Mouse (Mus musculus): ENCODE measurements around the gene Tert. TPM values are rescaled to one million over a fixed set of nuclear protein-coding genes. Genes with fewer than 3 reads are reported as not detected.

Gene Tert
- polyA plus RNA-seq, 1 experiment from 2014 or later: 6.6 TPM

DNA sequence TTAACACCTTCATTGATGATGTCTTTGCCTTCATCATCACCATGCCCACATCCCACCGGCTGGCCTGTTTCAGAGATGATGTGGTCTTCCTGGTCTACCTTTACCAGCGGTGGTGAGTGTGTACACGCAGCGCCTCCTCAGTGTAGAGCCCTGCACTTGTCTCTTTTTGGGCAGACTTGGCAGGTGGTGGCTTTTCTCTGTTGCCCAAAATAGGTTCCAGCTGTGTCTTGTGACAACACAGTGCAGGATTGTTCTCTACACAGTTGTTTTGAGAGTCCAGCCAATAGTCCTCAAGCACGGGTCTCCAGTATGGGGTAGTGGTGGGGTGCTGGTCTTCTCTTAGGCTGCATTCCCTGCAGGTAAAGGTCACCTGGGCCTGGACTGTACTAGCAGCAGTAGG lies 8.3 kb upstream of the Tert start:
- no peaks in the 10 kb centered on the region for H3K4me1 ChIP-seq (ENCODE audit: insufficient read depth, low read length)
- H3K9ac ChIP-seq (replicated peaks; ENCODE audit: low read length): no peak overlapping the region
- no peak for ATAC-seq (ENCODE audit: low FRiP score, low TSS enrichment)
- H3K4me3 ChIP-seq (ENCODE audit: low read length): no peak overlapping the region
- H3K9me3 ChIP-seq (ENCODE audit: low read length): no peaks in the 10 kb centered on the region
- H3K27me3 ChIP-seq (ENCODE audit: insufficient read depth, low read length): no peaks in the 10 kb centered on the region
- H3K4me2 ChIP-seq (replicated peaks; ENCODE audit: low read depth, low read length): no peak overlapping the region
- WGBS: 91% methylated on average over 5 of the region's 5 CpGs
- H3K27ac ChIP-seq (ENCODE audit: low read length): no peak overlapping the region
- H3K36me3 ChIP-seq (ENCODE audit: insufficient read depth, low read length): peaks cover 66% of the 10 kb centered on the region

DNA sequence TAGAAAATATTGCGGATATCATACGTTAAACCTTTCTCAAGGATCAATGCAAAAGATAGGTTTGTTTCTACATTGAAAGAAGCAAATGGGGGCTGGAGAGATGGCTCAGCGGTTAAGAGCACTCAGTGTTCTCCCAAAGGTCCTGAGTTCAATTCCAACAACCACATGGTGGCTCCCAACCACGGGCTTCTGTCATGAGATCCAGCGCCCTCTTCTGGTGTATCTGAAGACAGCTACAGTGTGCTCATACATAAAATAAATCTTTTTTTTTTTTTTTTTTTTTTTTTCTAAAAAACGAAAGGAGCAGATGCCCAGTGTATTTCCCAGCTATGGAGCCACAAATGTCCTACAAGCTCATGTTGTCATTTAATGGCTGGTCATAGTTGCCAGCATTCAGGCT lies 6.1 kb upstream of the Tert start:
- ATAC-seq (ENCODE audit: low FRiP score, low TSS enrichment): no peak
- H3K4me2 ChIP-seq (replicated peaks; ENCODE audit: low read depth, low read length): no peak overlapping the region

DNA sequence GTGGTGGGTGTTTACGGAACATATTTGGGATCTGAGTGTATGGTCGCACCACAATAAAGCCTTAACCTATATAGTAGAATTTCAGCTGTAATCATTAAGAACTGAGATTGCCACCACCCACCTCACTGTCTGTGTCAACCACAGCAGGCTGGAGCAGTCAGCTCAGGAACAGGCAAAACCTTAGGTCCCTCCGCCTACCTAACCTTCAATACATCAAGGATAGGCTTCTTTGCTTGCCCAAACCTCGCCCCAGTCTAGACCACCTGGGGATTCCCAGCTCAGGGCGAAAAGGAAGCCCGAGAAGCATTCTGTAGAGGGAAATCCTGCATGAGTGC lies 334 bp upstream of the Tert start:
- Histone ChIP-seq H3K27me3 (ENCODE audit: insufficient read depth, low read length) (no peaks in the 10 kb centered on the region), H3K4me1 (ENCODE audit: insufficient read depth, low read length) (peaks cover 14% of the 10 kb centered on the region), H3K9ac (replicated peaks; ENCODE audit: low read length) (peak overlapping the region; percentile 62), H3K27ac (ENCODE audit: low read length) (no peak overlapping the region), H3K36me3 (ENCODE audit: insufficient read depth, low read length) (no peaks in the 10 kb centered on the region; the same call in 1 of the 2 replicates), H3K4me3 (ENCODE audit: low read length) (peak overlapping the region; percentile 47), H3K4me2 (replicated peaks; ENCODE audit: low read depth, low read length) (peak overlapping the region; percentile 97), H3K9me3 (ENCODE audit: low read length) (no peaks in the 10 kb centered on the region)
- 46% methylated on average over 6 of the region's 6 CpGs for WGBS
- no peak; the same call in 1 of the 2 replicates for ATAC-seq (ENCODE audit: low FRiP score, low TSS enrichment)

More for the DNA sequence above, 6.1 kb upstream of the Tert start:
- Histone ChIP-seq H3K9me3 (ENCODE audit: low read length) (no peaks in the 10 kb centered on the region), H3K9ac (replicated peaks; ENCODE audit: low read length) (no peak overlapping the region), H3K4me1 (ENCODE audit: insufficient read depth, low read length) (no peaks in the 10 kb centered on the region), H3K36me3 (ENCODE audit: insufficient read depth, low read length) (peaks cover 45% of the 10 kb centered on the region), H3K27ac (ENCODE audit: low read length) (no peak overlapping the region), H3K4me3 (ENCODE audit: low read length) (no peak overlapping the region), H3K27me3 (ENCODE audit: insufficient read depth, low read length) (no peaks in the 10 kb centered on the region)
- 70% methylated on average over 6 of the region's 6 CpGs for WGBS

DNA sequence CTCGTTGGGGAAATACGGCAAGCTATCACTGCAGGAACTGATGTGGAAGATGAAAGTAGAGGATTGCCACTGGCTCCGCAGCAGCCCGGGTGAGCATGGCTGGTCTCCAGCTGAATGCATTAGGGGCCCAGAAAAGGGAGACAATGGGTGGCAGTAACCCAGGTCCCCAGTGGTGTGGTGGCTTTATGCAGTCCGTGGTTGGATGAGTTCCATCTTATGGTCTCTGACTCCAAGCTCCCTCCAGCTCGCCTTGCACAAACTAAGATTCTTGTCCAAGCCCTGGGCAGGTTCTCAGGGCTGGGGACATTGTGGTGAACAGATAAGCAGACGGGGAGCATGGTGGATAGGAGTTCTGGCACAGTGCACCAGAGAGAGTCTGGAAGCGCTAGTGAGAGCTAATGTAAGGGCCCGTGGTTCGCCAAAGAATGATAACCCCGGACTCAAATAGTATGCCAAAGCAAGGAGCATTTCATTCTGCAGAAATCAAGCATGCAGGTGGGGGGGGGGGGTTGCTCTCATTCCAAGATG lies 1.9 kb downstream of the Tert start:
- WGBS: 80% methylated on average over 11 of the region's 11 CpGs
- Histone ChIP-seq H3K4me2 (replicated peaks; ENCODE audit: low read depth, low read length) (no peak overlapping the region), H3K4me1 (ENCODE audit: insufficient read depth, low read length) (peaks cover 14% of the 10 kb centered on the region)

DNA sequence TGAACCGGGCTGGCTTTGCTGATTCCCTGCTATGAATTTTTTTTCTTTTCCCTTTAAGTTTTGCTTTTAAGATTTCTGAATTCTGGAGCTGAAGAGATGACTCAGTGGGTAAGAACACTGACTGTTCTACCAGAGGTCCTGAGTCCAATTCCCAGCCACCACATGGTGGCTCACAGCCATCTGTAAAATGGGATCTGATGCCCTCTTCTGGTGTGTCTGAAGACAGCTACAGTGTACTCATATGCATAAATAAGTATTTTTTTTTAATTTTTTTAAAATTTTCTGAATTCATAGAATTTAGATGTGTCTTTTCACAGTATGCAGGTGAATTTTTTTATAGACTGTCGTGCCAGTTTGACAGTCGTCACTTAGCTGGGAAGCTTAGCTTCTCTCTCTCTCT lies 5.1 kb downstream of the Tert start:
- WGBS: 91% methylated on average over 3 of the region's 3 CpGs
- Histone ChIP-seq H3K4me2 (replicated peaks; ENCODE audit: low read depth, low read length) (no peak overlapping the region), H3K27me3 (ENCODE audit: insufficient read depth, low read length) (no peaks in the 10 kb centered on the region), H3K9ac (replicated peaks; ENCODE audit: low read length) (no peak overlapping the region), H3K27ac (ENCODE audit: low read length) (no peak overlapping the region), H3K36me3 (ENCODE audit: insufficient read depth, low read length) (peaks cover 8% of the 10 kb centered on the region), H3K4me3 (ENCODE audit: low read length) (no peak overlapping the region), H3K4me1 (ENCODE audit: insufficient read depth, low read length) (peaks cover 14% of the 10 kb centered on the region), H3K9me3 (ENCODE audit: low read length) (no peaks in the 10 kb centered on the region)
- ATAC-seq (ENCODE audit: low FRiP score, low TSS enrichment): no peak

More for the DNA sequence above, 1.9 kb downstream of the Tert start:
- H3K27ac ChIP-seq (ENCODE audit: low read length): no peak overlapping the region
- no peak for ATAC-seq (ENCODE audit: low FRiP score, low TSS enrichment)
- no peak overlapping the region for H3K4me3 ChIP-seq (ENCODE audit: low read length)
- no peak overlapping the region for H3K9ac ChIP-seq (replicated peaks; ENCODE audit: low read length)
- no peaks in the 10 kb centered on the region for H3K9me3 ChIP-seq (ENCODE audit: low read length)
- H3K27me3 ChIP-seq (ENCODE audit: insufficient read depth, low read length): no peaks in the 10 kb centered on the region
- no peaks in the 10 kb centered on the region; the same call in 1 of the 2 replicates for H3K36me3 ChIP-seq (ENCODE audit: insufficient read depth, low read length)

DNA sequence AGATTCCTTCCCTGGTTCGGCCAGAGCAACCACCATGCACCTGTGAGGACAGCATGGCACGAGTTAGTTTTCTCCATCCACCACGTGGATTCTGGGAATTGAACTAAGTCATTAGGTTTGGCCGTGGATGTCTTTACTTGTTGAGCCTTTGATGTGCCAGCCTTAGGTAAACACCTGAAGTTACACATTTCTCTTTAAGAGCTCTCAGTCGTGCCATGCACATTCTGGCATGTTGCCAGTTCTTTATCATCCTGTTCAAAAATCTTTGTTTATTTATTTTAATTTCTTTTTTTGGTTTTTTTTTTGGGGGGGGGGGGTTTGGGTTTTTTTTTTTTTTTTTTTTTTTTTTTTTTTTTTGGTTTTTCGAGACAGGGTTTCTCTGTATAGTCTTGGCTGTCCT lies 11.1 kb downstream of the Tert start:
- Histone ChIP-seq H3K36me3 (ENCODE audit: insufficient read depth, low read length) (peaks cover 8% of the 10 kb centered on the region), H3K9me3 (ENCODE audit: low read length) (no peaks in the 10 kb centered on the region), H3K4me2 (replicated peaks; ENCODE audit: low read depth, low read length) (no peak overlapping the region), H3K4me1 (ENCODE audit: insufficient read depth, low read length) (no peaks in the 10 kb centered on the region), H3K27ac (ENCODE audit: low read length) (no peak overlapping the region), H3K27me3 (ENCODE audit: insufficient read depth, low read length) (no peaks in the 10 kb centered on the region), H3K9ac (replicated peaks; ENCODE audit: low read length) (no peak overlapping the region), H3K4me3 (ENCODE audit: low read length) (no peak overlapping the region)
- no peak for ATAC-seq (ENCODE audit: low FRiP score, low TSS enrichment)
- 80% methylated on average over 5 of the region's 6 CpGs for WGBS

DNA sequence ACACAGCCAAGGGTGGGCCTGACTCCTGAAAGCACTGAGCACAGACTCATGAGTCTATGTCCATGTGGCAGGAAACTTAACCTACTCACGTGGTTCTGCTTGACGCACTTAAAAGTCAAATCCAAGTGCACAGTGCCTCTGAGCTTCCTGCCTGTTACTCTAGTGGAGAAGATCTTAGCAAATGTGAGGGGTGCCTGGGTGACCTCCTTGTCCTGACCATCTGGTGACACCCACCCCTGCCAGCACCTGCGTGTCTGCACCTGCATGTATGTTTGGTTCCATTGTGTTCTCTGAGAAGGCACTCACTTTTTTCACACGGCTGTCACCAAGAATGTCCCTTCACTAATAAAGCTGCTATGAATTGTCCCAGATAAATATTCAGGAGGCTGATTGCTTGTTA lies 14.6 kb downstream of the Tert start:
- 85% methylated on average over 4 of the region's 4 CpGs for WGBS
- Histone ChIP-seq H3K27ac (ENCODE audit: low read length) (no peak overlapping the region), H3K9ac (replicated peaks; ENCODE audit: low read length) (no peak overlapping the region), H3K9me3 (ENCODE audit: low read length) (no peaks in the 10 kb centered on the region), H3K4me3 (ENCODE audit: low read length) (no peak overlapping the region), H3K36me3 (ENCODE audit: insufficient read depth, low read length) (0 out of 2 replicates have a peak, but pooled peaks cover 3% of the 10 kb centered on the region), H3K4me2 (replicated peaks; ENCODE audit: low read depth, low read length) (no peak overlapping the region), H3K4me1 (ENCODE audit: insufficient read depth, low read length) (no peaks in the 10 kb centered on the region), H3K27me3 (ENCODE audit: insufficient read depth, low read length) (no peaks in the 10 kb centered on the region)
- ATAC-seq (ENCODE audit: low FRiP score, low TSS enrichment): no peak

DNA sequence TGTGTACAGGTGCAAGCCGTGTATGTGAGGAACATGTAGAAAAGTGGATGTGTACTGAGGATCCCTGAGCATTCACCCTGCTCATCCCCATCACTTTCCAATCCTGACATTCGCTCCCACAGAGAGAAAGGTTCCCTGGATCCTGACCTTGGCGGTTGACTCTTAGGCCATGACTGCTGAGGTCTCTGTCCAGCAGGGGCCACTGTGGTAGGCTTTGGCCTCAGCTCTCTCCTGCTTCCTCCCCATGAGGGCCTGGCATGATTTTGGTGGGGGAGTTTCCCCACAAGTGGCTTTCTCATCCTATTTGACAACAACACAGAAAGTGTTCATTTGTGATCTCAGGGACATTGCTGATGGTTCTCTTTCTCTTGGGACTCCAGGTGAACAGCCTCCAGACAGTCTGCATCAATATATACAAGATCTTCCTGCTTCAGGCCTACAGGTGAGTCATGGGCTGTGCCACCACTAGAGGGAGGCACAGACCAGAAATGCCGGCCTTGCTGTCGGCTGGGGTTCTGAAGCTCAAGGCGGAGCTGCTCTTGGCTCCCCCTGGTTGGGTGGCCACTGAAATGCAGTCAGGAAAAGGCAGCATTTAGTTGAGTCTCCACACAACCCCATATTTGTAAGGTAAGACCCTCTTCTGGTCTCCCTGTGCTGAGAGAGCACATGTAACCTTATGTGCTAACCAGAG lies 19.8 kb downstream of the Tert start:
- no peak overlapping the region for H3K9ac ChIP-seq (replicated peaks; ENCODE audit: low read length)
- 41% methylated on average over 6 of the region's 6 CpGs for WGBS
- ATAC-seq (ENCODE audit: low FRiP score, low TSS enrichment): peak; percentile 84

DNA sequence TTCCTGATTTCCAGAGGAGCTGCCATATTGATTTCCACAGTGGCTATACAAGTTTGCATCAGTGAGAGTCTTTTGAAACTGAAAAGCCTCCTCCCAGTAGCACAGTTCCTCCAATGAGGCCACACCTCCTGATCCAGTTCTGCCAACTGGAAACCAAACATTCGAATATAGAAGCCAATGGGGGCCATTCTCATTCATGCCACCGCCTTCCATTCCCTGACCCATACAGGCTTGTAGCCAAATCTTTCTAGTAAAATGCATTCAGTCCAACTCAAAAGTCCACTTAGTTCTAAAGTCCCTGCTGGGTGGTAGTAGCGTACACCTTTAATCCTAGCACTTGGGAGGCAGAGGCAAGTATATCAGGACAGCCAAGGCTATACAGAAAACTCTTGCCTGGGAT lies 26.6 kb downstream of the Tert start:
- H3K36me3 ChIP-seq (ENCODE audit: insufficient read depth, low read length): peaks cover under 1% of the 10 kb centered on the region; the same call in 1 of the 2 replicates
- no peak overlapping the region for H3K9ac ChIP-seq (replicated peaks; ENCODE audit: low read length)
- no peak overlapping the region for H3K4me3 ChIP-seq (ENCODE audit: low read length)
- no peaks in the 10 kb centered on the region for H3K9me3 ChIP-seq (ENCODE audit: low read length)
- H3K4me1 ChIP-seq (ENCODE audit: insufficient read depth, low read length): no peaks in the 10 kb centered on the region
- 86% methylated on average over 3 of the region's 3 CpGs for WGBS
- H3K27me3 ChIP-seq (ENCODE audit: insufficient read depth, low read length): no peaks in the 10 kb centered on the region
- no peak overlapping the region for H3K27ac ChIP-seq (ENCODE audit: low read length)
- ATAC-seq (ENCODE audit: low FRiP score, low TSS enrichment): no peak
- H3K4me2 ChIP-seq (replicated peaks; ENCODE audit: low read depth, low read length): no peak overlapping the region

More for the DNA sequence above, 19.8 kb downstream of the Tert start:
- no peak overlapping the region for H3K4me2 ChIP-seq (replicated peaks; ENCODE audit: low read depth, low read length)
- no peaks in the 10 kb centered on the region for H3K9me3 ChIP-seq (ENCODE audit: low read length)
- H3K4me1 ChIP-seq (ENCODE audit: insufficient read depth, low read length): no peaks in the 10 kb centered on the region
- H3K36me3 ChIP-seq (ENCODE audit: insufficient read depth, low read length): peaks cover 6% of the 10 kb centered on the region; the same call in 1 of the 2 replicates
- no peak overlapping the region for H3K27ac ChIP-seq (ENCODE audit: low read length)
- no peak overlapping the region for H3K4me3 ChIP-seq (ENCODE audit: low read length)
- no peaks in the 10 kb centered on the region for H3K27me3 ChIP-seq (ENCODE audit: insufficient read depth, low read length)

DNA sequence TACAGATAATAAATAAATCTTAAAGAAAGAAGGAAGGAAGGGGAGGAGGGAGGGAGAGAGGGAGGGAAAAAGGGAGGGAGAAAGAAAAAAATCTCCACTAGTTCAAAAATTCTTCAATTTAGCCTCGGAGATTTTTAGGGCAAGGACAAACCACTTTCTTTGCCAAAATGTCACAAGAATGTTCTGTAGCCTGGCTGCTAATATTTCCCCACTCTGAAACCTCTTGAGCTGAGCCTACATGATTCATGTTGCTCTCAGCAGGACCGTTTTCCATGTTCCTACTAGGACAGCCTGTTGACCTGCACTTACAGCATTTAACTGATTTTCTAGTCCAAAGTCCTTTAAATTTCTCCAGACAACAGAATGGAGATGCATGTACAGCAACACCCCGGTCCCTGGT lies 28.3 kb downstream of the Tert start:
- no peak overlapping the region for H3K4me3 ChIP-seq (ENCODE audit: low read length)
- ATAC-seq (ENCODE audit: low FRiP score, low TSS enrichment): no peak
- WGBS: 77% methylated on average over 3 of the region's 3 CpGs
- H3K4me2 ChIP-seq (replicated peaks; ENCODE audit: low read depth, low read length): no peak overlapping the region
- no peaks in the 10 kb centered on the region for H3K36me3 ChIP-seq (ENCODE audit: insufficient read depth, low read length)
- no peaks in the 10 kb centered on the region for H3K4me1 ChIP-seq (ENCODE audit: insufficient read depth, low read length)
- no peaks in the 10 kb centered on the region for H3K9me3 ChIP-seq (ENCODE audit: low read length)
- H3K9ac ChIP-seq (replicated peaks; ENCODE audit: low read length): no peak overlapping the region
- H3K27me3 ChIP-seq (ENCODE audit: insufficient read depth, low read length): no peaks in the 10 kb centered on the region
- no peak overlapping the region for H3K27ac ChIP-seq (ENCODE audit: low read length)
